Mouse (Mus musculus) small intestine, adult 2 months (tissue): ENCODE results near the gene Olfr389.

Experiments used
- CTCF ChIP-seq: fragments of 200-500 bp; IDR thresholded peaks from 2 replicates; pipeline ENCODE4 v1.5.1; 2012; ENCODE audit warnings: low read depth, mild to moderate bottlenecking, control low read depth, inconsistent platforms, low read length, moderate library complexity, mixed read lengths; ENCODE audit not compliant: insufficient replicate concordance, insufficient read length; ENCODE audit errors: extremely low read depth
- POLR2A ChIP-seq: fragments of 200-500 bp; IDR thresholded peaks from 2 replicates; pipeline ENCODE4 v1.6.1; 2012; ENCODE audit warnings: low read depth, mild to moderate bottlenecking, control low read depth, inconsistent platforms, low read length, moderate library complexity

DNA sequence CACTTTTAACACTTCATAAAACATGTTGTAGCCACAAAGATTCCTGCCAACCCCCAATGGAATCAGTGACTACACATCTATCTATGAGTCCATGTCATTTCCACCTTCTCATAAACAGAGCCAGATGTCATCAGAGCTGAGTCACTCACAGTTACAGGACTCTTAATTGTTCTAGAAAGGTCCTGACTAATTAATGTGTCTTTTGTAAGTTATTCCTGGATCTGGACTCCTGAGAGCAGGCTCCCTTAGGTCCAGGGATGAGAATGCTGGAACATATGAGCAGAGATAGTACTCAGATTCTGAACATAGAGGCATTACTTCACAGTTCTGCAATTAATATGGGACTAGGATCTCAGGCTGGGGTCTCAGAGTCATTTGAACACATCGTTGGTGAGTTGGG lies 2.2 kb upstream of the Olfr389 start, which contains the start of gene Olfr390:
- TF ChIP-seq POLR2A = no peak
- no peak for TF ChIP-seq CTCF
